Mouse (Mus musculus) left cerebral cortex, adult 18-20 months (tissue): ENCODE measurements around the gene Cldn12. TPM values are rescaled to one million over a fixed set of nuclear protein-coding genes. Genes with fewer than 3 reads are reported as not detected.

Experiments
- DNase-seq, 2 experiments: peaks; one replicate each; pipeline ENCODE4 v3.0.0; 2021 to 2022; ENCODE audit warnings: low spot score in 2 of 2, mixed read lengths in 1 of 2
- total RNA-seq, 2 experiments: library from RNA; stranded (reverse); gene quantifications; 2 replicates each; pipeline ENCODE4 v1.2.3; 2021

The Cldn12 gene
- total RNA-seq, 2 experiments from 2014 or later = 42.7 to 50.0 TPM

DNA sequence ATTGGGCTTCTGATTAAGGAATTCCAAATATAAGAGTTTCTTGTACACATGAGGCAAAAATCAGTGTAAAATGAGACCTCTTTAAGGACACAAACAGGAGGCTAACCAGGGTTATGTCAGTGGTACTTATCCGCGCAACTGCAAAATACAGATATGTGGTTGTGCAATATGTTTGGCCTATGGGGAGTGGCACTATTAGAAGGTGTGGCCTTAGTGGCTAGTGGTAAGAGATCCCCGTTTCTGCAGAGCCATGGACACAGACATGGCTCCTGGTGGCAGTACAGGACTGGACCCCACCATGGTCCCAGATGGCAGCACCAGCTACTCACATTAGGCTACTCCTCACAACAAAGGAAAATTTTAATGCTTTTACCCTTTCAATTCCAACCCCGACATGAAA is 19.7 kb downstream of the Cldn12 start:
- DNase-seq = no peak

GRCm38 (mm10) chr5:5494269-5495005 is 20.3 kb downstream of the Cldn12 start:
- peak; percentile 21 to 36 for DNase-seq

DNA sequence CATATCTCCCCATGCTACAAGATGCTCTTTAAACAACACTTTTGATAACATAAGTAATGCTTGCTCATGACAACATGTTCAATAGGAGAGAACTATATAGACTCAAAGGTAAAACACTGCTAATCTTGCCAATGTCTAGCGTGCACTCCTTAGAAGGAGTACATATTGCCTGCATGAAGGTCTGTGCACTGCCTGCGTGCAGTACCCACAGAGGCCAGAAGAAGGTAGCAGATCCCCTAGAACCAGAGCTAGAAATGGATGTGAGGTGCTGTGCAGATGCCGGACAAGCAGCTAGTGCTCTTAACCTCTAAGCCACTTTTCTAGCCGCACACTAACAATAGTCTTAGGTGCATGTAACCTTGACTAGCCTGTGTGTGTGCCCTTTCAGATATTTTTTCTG is 22.6 kb downstream of the Cldn12 start:
- DNase-seq = no peak

DNA sequence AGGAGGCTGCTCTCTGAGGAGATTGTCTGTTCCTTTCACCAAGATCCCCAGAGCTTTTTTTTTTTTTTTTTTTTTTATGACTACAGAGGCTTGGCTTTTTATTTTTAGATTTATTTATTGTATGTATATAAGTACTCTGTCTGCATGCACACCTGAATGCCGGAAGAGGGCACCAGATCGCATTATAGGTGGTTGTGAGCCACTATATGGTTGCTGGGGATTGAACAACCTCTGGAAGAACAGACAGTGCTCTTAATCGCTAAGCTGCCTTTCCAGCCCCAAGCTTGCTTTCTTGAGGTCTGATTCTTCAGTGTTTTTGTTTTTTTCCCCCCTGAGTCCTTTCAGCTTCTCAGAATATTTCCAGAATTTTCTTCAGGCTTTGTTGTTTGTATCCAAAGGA is 28.7 kb downstream of the Cldn12 start:
- DNase-seq = no peak

DNA sequence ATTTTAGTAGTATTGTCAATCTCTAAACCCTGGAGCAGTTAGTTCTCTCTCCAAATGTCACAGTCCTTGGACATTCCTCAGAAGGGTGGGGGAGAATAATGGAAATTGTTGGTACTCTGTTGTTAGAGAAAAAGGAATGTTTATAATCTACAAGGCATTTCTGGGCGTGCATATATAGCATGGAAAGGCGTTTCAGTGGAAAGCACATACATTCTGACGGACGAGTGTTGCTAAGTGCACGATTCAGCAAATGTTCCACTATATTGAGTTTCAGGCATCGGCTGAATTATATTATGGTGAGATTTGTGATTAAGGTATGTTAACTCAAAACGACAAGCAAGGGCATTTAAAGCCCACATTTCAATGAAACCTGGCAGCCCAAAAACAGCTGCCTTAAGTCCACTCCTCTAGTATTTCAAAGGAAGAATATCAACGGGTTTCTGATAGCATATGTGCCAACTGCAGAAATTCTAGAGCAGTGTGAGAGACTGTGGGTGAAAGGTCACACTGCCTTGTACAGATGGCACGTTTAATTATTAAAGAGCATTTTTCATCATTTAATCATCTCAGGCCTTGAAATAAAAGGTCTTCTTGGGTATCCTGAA is 31.4 kb downstream of the Cldn12 start:
- no peak for DNase-seq

DNA sequence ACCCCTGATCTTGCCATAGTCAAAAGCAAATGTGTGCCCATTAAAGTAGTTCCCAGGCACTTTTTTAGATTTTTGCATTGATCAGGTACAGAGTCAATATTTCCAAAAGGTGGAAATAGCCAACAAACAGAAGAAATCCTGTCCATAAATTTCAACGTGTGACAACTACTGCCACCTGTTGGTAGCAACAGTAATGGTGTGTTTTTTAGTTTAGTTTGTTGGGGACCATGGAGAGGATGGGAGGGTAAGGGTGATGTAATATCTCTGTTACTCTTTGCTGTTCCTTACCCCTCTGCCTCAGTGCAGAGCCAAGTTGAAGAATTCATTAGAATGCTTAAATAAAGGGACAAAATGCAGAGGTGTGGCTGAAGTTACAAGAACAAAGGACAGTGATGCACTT is 33.1 kb downstream of the Cldn12 start:
- peak; percentile 13 to 25 for DNase-seq

DNA sequence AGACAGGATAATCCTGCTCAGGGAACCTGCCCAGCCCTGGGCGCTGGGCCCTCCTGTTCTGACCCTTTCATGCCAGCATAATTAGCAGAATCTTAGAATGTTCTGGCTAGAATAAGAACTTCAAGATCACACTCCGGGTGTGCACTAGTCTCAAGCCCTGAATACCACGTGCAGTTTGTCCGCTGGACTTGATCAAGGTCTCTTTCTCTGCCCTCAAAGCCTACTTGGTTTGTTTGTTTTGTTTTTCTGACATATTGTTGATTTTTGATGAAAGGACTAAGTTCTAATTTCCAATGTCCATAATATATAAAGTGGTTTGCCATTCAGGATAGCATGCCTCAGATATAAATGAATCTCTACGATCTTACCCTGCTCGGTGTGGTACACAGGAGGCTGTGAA is 35.7 kb downstream of the Cldn12 start, which contains the start of gene 1700015F17Rik:
Gene 1700015F17Rik (minus strand): TSS at position 101 of the 400 bp plus-strand sequence.
- DNase-seq = no peak

DNA sequence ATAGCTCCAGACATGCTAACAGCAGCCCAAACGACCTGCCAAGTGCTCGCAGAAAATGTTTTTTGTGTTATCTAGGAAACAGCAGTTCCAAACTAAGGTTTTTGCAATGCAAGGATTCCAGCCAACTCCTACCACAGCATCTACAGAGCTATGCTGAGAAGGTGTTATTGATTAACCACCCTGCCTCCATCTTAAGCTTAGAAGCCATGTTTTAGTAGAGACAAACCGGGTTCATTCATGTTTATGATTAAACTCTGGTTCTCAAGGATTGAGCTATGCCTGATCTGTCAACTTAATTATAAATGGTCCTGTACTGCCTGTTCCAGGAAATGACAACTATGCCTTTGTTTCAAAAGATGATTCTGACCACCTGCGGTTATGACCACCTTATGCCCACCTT is 38.6 kb downstream of the Cldn12 start:
- no peak for DNase-seq

DNA sequence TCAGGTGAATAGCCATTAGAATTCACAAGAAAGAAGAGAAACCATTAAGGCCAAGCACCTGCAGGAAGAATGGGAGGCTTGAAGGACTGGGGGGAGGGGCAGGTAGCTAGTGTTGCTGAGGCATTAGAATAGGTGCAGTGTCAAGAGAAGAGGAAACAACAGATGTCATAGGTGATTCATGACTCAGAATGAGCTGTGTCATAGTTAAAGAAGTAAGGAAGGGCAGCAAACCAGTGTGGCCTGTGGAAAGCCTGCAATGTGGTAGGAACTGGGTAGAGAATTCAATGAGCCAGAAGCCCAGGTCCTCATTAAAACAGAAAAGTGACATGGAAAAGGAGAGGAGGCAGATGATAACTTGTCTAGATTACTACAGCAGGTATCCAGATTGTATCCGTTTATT is 49.5 kb downstream of the Cldn12 start:
- no peak for DNase-seq

Other genes with a start within 250 kb of the Cldn12 start
- 100 to 1,000 TPM; 209 to 215 TPM for gene Cdk14, start 94.6 kb downstream of the Cldn12 start, total RNA-seq
- gene 1700015F17Rik, start 35.8 kb downstream of the Cldn12 start, total RNA-seq = 1 to 10 TPM in 1 of 2 experiments, not detected in 1; 1.1 TPM
- gene Gtpbp10, start 44.6 kb upstream of the Cldn12 start, total RNA-seq = 1 to 10 TPM; 9.4 to 9.7 TPM
- gene Gm8773, start 58.8 kb upstream of the Cldn12 start, total RNA-seq = not detected
- gene Cfap69, start 149.3 kb upstream of the Cldn12 start, total RNA-seq = 10 to 100 TPM; 19.7 to 21.8 TPM
- gene Steap2, start 179.6 kb upstream of the Cldn12 start, total RNA-seq = 10 to 100 TPM in 1 of 2 experiments, 1 to 10 TPM in 1; 8.4 to 10.7 TPM
- not detected for gene Steap1, start 234.4 kb upstream of the Cldn12 start, total RNA-seq